Mouse (Mus musculus) heart, postnatal 0 days (tissue): ENCODE data around the gene 4931406C07Rik.

Source experiments
- CTCF ChIP-seq: IDR thresholded peaks from 2 replicates; pipeline ENCODE4 v1.5.1; 2016; ENCODE audit warnings: antibody characterized with exemption, control low read depth, low read depth
- EP300 ChIP-seq: IDR thresholded peaks from 2 replicates; pipeline ENCODE4 v1.6.1; 2016; ENCODE audit warnings: antibody characterized with exemption, low read depth

DNA sequence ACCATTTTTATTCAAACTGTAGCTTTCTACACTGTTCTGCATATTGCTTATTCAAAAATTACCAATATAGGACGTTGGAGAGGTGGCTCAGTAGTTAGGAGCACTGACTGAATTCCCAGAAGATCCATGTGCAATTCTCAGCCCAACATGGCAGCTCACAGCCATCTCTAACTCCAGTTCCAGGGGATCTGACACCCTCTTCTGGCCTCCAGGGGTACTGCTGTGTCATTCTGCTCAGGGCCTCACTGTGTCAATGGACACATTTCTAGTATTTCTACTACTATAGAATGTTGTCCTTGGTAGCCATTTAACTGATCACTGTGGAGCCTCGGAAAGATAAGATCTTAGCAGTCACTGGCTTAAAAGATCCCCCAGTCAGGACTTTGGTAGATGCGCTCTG is 20.8 kb downstream of the 4931406C07Rik start:
- TF ChIP-seq CTCF (peak; percentile 1; the same call in 1 of the 2 replicates), EP300 (no peak)
